Mouse (Mus musculus): Measurements from ENCODE around the gene Rsf1. TPM values are rescaled to one million over a fixed set of nuclear protein-coding genes. Genes with fewer than 3 reads are reported as not detected.

The Rsf1 gene
- 10 to 100 TPM; 48.5 to 50.1 TPM for total RNA-seq (2021)
- long read RNA-seq, full-length matches to known transcripts = 20 of 32 reads
- long read RNA-seq, partial matches to known transcripts = 2 of 32 reads
- long read RNA-seq, other reads (novel, unspliced or antisense) = 10 of 32 reads

- DNase-seq (ENCODE audit: low spot score in 2 of 2) = peak; percentile 94 to 97
Measured at GRCm38 (mm10) chr7:97579067-97579975, at the start of gene Rsf1, which contains the start of gene Aamdc. TSS of gene Rsf1 (plus strand) at chr7:97579889. TSS of gene Aamdc (minus strand) at chr7:97579497.

DNA sequence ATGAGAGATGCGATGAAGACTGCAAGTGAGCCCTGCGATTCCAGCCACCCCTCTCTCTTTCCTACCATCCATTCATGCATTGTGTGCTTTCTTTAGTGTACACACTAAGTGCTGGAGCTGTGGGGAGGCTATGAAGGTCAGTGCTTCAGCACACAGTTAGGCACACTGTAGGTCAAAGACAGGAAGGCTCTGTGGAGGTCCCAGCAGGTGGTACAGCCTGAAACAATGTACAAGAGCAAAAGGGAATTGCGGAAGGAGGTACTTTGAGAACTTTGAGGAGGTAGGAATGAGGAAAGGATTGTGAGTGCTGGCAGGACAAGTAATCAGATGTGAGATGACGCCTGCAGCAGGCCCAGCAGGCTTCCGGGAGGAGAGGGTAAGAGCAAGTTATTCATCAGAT lies 44.2 kb upstream of the Rsf1 start:
- no peak for DNase-seq (ENCODE audit: low spot score in 2 of 2)

GRCm38 (mm10) chr7:97536571-97536970 lies 43.1 kb upstream of the Rsf1 start:
- DNase-seq (ENCODE audit: low spot score in 2 of 2) = no peak

DNA sequence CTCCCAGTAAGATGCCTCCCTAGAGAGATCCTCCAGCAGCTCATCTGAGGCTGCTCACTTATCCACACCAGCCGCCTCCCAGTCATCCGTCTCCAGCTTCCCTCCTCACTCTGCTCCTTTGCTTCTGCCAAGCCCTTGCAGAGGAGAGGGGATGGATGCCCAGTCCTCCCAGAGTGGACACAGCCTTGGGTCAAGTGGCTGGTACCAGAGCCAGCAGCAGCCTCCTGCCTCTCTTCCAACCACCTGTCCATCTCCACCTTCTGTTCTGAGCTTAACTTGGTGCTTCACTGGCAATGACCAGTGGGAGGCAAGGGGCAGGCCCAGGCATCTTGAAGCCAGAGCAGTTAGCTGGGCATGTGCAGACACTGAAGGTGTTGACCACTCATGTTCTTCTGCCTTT lies 33.2 kb upstream of the Rsf1 start:
- DNase-seq (ENCODE audit: low spot score in 2 of 2) = no peak

DNA sequence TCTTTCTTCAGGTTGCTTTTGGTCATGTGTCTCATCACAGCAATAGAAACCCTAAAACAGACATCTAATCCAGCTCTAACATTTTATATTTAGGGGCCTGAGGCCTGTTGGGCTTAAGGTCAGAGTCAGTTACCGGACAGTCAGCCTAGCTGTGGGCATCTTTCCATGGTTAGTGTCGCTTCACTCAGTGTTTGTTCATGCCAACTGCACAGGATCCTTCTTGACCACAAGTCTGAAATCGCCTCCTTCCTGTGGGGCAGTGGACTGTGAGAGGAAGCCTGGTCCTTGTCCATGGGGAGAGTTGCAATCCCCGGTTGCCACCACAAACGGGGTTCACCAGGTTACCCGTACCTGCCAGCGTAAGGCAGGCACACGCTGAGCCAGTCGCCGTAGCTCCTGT lies 30.4 kb upstream of the Rsf1 start:
- no peak for DNase-seq (ENCODE audit: low spot score in 2 of 2)

- no peak for DNase-seq (ENCODE audit: low spot score in 2 of 2)
Measured at GRCm38 (mm10) chr7:97550673-97551072, 29.0 kb upstream of the Rsf1 start.

- DNase-seq (ENCODE audit: low spot score in 2 of 2) = no peak
Measured at GRCm38 (mm10) chr7:97563576-97563975, 16.1 kb upstream of the Rsf1 start.

DNA sequence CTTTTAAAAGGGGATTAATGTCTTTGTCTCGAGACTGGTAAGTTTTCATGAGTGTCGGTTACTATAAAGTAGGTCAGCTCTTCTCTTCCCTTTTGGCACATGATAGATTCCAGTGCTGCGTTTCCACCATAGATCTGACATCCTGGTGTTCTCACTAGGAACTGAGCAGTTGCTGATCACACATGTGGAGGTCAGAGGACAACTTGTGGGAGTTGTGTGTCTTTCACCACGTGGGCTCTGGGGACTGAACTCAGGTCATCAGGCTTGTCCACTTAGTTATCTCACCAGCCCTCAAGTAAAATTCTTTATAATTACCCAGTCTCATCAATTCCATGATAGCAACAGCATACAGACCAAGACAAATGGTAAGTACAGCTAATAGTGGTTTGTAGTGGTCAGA lies 10.3 kb upstream of the Rsf1 start:
- no peak for DNase-seq (ENCODE audit: low spot score in 2 of 2)

DNA sequence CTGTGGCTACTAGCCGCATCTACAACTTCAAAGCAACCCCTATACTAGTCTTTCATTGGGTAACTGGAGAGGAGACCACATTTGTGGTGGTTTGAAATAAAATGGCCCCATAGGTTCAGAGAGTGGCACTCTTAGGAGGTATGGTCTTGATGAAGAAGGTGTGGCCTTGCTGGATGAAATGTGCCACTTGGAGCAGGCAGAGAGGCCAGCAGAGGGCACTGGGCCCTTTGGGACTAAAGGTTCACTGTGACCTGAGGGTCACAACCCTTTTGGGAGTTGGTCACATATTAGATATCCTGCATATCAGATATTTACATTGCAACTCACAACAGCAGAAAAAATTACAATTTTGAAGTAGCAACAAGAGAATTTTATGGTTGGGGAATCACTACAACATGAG lies 9.3 kb upstream of the Rsf1 start:
- no peak for DNase-seq (ENCODE audit: low spot score in 2 of 2)

DNA sequence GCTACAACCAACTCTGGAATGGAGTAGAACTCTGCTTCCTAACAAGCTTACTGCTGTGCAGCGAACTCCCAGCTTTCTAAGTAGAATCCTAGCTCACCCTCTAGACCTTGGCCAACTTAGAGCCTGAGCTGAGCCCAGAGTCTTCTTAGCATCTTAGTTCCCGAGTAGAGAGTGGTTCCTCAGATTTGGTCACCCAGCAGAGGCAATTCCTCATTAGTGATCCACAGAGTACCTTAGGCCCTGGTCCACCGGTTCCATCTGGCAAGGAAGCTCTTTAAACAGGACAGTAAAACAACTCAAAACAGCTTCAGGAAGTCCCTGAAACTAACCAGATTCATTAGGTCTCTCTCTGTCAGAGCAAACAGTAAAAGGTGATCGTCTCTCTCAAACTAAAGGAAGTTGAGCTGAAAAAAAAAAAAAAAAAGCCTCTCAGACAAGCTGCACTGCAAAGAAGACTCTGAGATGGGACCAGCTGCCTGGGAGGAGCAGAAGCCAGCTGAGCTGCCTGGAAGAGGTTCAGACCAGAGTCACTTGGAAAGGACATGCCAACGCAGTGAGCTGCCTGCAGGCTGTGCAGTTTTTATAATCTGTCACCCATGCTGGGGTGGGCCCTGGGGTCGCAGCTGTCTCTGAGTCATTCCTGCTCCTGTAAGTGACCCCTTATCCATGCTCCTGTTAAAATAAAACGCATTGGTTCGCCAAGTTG lies 1.2 kb upstream of the Rsf1 start:
- DNase-seq (ENCODE audit: low spot score in 2 of 2) = peak; percentile 34 to 53

- peak; percentile 28 to 51 for DNase-seq (ENCODE audit: low spot score in 2 of 2)
Measured at GRCm38 (mm10) chr7:97579976-97580842, 520 bp downstream of the Rsf1 start.

GRCm38 (mm10) chr7:97580843-97581214 lies 1.1 kb downstream of the Rsf1 start:
- peak; percentile 78 to 90 for DNase-seq (ENCODE audit: low spot score in 2 of 2)

DNA sequence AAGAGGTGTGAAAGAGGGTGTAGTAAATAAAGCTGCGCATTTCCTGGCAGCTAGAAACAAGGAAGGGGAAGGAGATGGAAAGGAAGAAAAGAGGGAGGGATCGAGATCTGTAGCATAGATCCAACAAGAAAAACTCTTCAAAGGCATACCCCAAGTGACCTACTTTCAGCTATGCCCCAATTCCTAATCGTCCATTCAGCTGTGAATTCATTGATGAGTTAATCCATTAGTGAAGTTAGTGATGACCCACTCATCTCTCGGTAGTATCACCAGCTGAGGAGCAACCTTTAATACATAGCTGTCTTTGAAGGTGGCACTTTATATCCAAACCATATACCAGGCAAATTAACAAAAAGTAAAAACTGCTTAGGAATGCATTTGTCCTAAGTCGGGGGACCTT lies 8.8 kb downstream of the Rsf1 start:
- no peak for DNase-seq (ENCODE audit: low spot score in 2 of 2)

GRCm38 (mm10) chr7:97590488-97590887 lies 10.8 kb downstream of the Rsf1 start:
- DNase-seq (ENCODE audit: low spot score in 2 of 2) = no peak

GRCm38 (mm10) chr7:97591336-97591735 lies 11.6 kb downstream of the Rsf1 start:
- DNase-seq (ENCODE audit: low spot score in 2 of 2) = no peak

DNA sequence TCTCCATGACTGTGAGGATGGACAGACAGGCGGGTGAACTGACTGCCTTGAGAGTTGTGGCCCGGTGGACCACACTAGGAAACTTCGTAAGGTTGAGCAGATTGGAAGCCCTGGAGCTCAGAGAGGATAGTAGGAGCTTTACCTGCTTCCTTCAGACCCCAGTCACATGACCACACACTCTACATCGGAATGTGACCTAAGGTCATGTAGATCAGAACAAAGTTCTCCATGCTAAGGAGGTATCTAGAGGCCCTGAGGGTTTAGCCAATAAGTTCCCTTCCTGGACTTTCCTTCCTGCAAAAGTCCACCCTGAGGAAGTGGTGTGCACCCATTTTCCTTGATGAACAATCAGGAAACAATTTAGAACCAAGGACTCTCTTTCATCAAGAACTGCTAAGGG lies 12.7 kb downstream of the Rsf1 start:
- DNase-seq (ENCODE audit: low spot score in 2 of 2) = no peak

DNA sequence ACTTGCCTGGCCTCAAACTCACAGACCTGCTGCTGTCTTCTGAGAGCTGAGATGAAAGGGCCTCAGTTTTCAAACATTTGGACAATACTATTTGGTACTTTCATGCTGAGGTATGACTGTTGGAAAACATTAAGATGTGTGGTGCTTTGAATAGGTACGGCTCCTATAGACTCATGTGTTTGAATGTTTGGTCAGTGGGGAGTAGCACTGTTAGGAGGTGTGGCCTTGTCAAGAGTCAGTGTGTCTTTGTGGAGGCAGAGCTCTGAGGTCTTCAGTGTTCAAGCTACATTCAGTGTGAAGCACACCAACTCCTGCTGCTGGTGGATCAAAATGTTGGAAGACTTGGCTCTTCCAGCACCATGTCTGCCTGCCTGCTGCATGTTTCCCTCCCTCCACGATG lies 13.8 kb downstream of the Rsf1 start:
- DNase-seq (ENCODE audit: low spot score in 2 of 2) = no peak

- DNase-seq (ENCODE audit: low spot score in 2 of 2) = no peak
Measured at GRCm38 (mm10) chr7:97598548-97598947, 18.9 kb downstream of the Rsf1 start.

GRCm38 (mm10) chr7:97621346-97621745 lies 41.7 kb downstream of the Rsf1 start:
- no peak for DNase-seq (ENCODE audit: low spot score in 2 of 2)

DNA sequence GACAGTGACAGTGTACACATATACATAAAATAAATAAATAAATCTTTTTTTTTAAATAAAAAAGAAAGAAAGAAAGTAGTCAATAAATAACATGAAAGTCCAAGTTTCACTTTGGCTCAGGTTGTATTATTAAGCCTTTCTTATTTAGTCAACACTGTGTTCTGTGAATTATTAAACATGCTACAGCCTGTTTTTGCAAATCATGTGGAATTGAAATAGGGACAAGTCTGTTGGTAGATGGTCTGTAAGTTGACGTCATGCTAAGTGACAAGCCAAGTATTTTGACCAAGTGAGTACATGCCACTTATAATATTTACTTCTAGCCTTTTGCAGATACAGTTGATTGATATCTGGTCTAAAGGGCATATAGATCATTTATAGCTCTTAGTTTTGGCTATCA lies 43.0 kb downstream of the Rsf1 start:
- DNase-seq (ENCODE audit: low spot score in 2 of 2) = no peak

GRCm38 (mm10) chr7:97623402-97623801 lies 43.7 kb downstream of the Rsf1 start:
- DNase-seq (ENCODE audit: low spot score in 2 of 2) = no peak

Data from layer of hippocampus, adult 18-20 months (tissue).